Mouse (Mus musculus) forebrain, postnatal 0 days (tissue): ENCODE measurements around the gene Srsf1. TPM values are rescaled to one million over a fixed set of nuclear protein-coding genes. Genes with fewer than 3 reads are reported as not detected.

ENCODE experiments used
- ATAC-seq: fragments of 200-750 bp; cut with Nextera tagmentation; 2 replicates; pipeline ENCODE4 v1.8.0; 2017; ENCODE audit warnings: mild to moderate bottlenecking, moderate library complexity
- DNase-seq: peaks from one replicate; pipeline ENCODE4 v3.0.0-alpha.2; 2015
- H3K27ac ChIP-seq: fragments of 300-500 bp; sonication (generic); 2 replicates; pipeline ENCODE4 v1.5.1; 2014; ENCODE audit warnings: low read depth, mild to moderate bottlenecking, antibody characterized with exemption, low read length, moderate library complexity, mixed read lengths
- H3K27me3 ChIP-seq: fragments of 300-500 bp; sonication (generic); 2 replicates; pipeline ENCODE4 v1.6.1; 2014; ENCODE audit warnings: mild to moderate bottlenecking, low read length, mixed read lengths; ENCODE audit not compliant: insufficient read depth
- H3K36me3 ChIP-seq: fragments of 300-500 bp; sonication (generic); 2 replicates; pipeline ENCODE4 v1.6.1; 2014; ENCODE audit warnings: mild to moderate bottlenecking, moderate library complexity; ENCODE audit not compliant: insufficient read depth
- H3K4me1 ChIP-seq: fragments of 300-500 bp; sonication (generic); 2 replicates; pipeline ENCODE4 v1.6.1; 2014; ENCODE audit warnings: antibody characterized with exemption; ENCODE audit not compliant: insufficient read depth
- H3K4me2 ChIP-seq: fragments of 300-500 bp; sonication (generic); 2 replicates; pipeline ENCODE4 v1.6.1; 2014; ENCODE audit warnings: low read depth, mild to moderate bottlenecking, moderate library complexity
- H3K4me3 ChIP-seq: fragments of 300-500 bp; sonication (generic); 2 replicates; pipeline ENCODE4 v1.5.1; 2014; ENCODE audit warnings: low read depth, low read length, mixed read lengths
- H3K9ac ChIP-seq: fragments of 300-500 bp; sonication (generic); 2 replicates; pipeline ENCODE4 v1.6.1; 2014; ENCODE audit warnings: mild to moderate bottlenecking
- H3K9me3 ChIP-seq: fragments of 300-500 bp; sonication (generic); 2 replicates; pipeline ENCODE4 v1.6.1; 2016; ENCODE audit warnings: low read length
- CTCF ChIP-seq: sonication (generic); IDR thresholded peaks from 2 replicates; pipeline ENCODE4 v1.5.1; 2016; ENCODE audit warnings: antibody characterized with exemption, control low read depth, low read depth
- WGBS: fragments of 180-500 bp; shearing (Covaris S2); extraction: QIAGEN DNeasy Blood & Tissue Kit; methylation state at CpG from one replicate; pipeline ENCODE4 v1.1.7; 2014; 5-methylcytosine and 5-hydroxymethylcytosine counted together
- polyA plus RNA-seq: library from polyadenylated mRNA; unstranded; fragments of >200 nt; fragmentation: Nextera tagmentation; extraction: Ambion mirVana; gene quantifications from 2 replicates; pipeline ENCODE4 v1.2.1, GENCODE M21; 2015
- total RNA-seq: library from RNA; depleted of rRNA; stranded (reverse); fragments of >200 nt; gene quantifications from 2 replicates; pipeline ENCODE4 v1.2.3, GENCODE M21; 2014; rRNA removed

The Srsf1 gene
- total RNA-seq, result 282 and 390 TPM in 2 replicates
- 103 and 121 TPM in 2 replicates for polyA plus RNA-seq

GRCm38 (mm10) chr11:88046944-88047794, at the start of gene Srsf1:
Srsf1 (plus strand) TSS chr11:88047373.
- peak within 1 kb of the TSS; percentile 98 for H3K4me3 ChIP-seq
- peak within 1 kb of the TSS; percentile 99 for H3K27ac ChIP-seq
- peaks cover 2% of the 10 kb centered on the region; the same call in 1 of the 2 replicates for H3K36me3 ChIP-seq
- peak; percentile 95 for ATAC-seq
- no peak for TF ChIP-seq CTCF
- WGBS, result 2% methylated on average over 54 of the region's 60 CpGs
- peaks cover 13% of the 10 kb centered on the region for H3K4me1 ChIP-seq
- no peaks in the 10 kb centered on the region for H3K27me3 ChIP-seq
- H3K4me2 ChIP-seq, result peak within 1 kb of the TSS; percentile 56
- peak within 1 kb of the TSS; percentile 98 for H3K9ac ChIP-seq
- DNase-seq, result peak; percentile 100
- H3K9me3 ChIP-seq, result no peaks in the 10 kb centered on the region

GRCm38 (mm10) chr11:87999751-88000150, 47.4 kb upstream of the Srsf1 start:
- Histone ChIP-seq H3K4me2 (no peak overlapping the region), H3K4me3 (no peak overlapping the region), H3K27me3 (no peaks in the 10 kb centered on the region), H3K9me3 (no peaks in the 10 kb centered on the region), H3K27ac (no peak overlapping the region), H3K9ac (no peak overlapping the region), H3K4me1 (no peaks in the 10 kb centered on the region), H3K36me3 (no peaks in the 10 kb centered on the region)
- DNase-seq (no peak), ATAC-seq (no peak)
- 92% methylated on average over 5 of the region's 5 CpGs for WGBS
- 0 out of 2 replicates have a peak, but pooled peaks have one; percentile 8 for TF ChIP-seq CTCF

- Histone ChIP-seq H3K36me3 (no peaks in the 10 kb centered on the region), H3K4me1 (no peaks in the 10 kb centered on the region), H3K4me2 (no peak overlapping the region), H3K27ac (no peak overlapping the region), H3K4me3 (no peak overlapping the region), H3K27me3 (no peaks in the 10 kb centered on the region), H3K9ac (no peak overlapping the region), H3K9me3 (no peaks in the 10 kb centered on the region)
- no peak for TF ChIP-seq CTCF
- WGBS, result 74% methylated on average over 4 of the region's 4 CpGs
- DNase-seq (no peak), ATAC-seq (no peak)
These were observed 44.4 kb upstream of the Srsf1 start for GRCm38 (mm10) chr11:88002738-88003137.

- no peak for DNase-seq
- Histone ChIP-seq H3K4me3 (no peak overlapping the region), H3K9ac (no peak overlapping the region), H3K36me3 (no peaks in the 10 kb centered on the region), H3K27me3 (no peaks in the 10 kb centered on the region), H3K27ac (no peak overlapping the region), H3K9me3 (no peaks in the 10 kb centered on the region), H3K4me1 (peaks cover 3% of the 10 kb centered on the region; the same call in 1 of the 2 replicates), H3K4me2 (no peak overlapping the region)
- TF ChIP-seq CTCF, result no peak
- ATAC-seq, result no peak
- 67% methylated on average over 2 of the region's 2 CpGs for WGBS
These were observed 43.0 kb upstream of the Srsf1 start for GRCm38 (mm10) chr11:88004123-88004522.

- no peaks in the 10 kb centered on the region for H3K27me3 ChIP-seq
- peak; percentile 46 for DNase-seq
These were observed 38.5 kb upstream of the Srsf1 start for GRCm38 (mm10) chr11:88008641-88009040.

GRCm38 (mm10) chr11:88009542-88010190, 37.5 kb upstream of the Srsf1 start:
- no peak for TF ChIP-seq CTCF
- Histone ChIP-seq H3K4me2 (peak overlapping the region; percentile 44), H3K4me1 (peaks cover 15% of the 10 kb centered on the region), H3K27me3 (no peaks in the 10 kb centered on the region), H3K4me3 (peak overlapping the region; percentile 7; the same call in 1 of the 2 replicates), H3K36me3 (no peaks in the 10 kb centered on the region), H3K27ac (peak overlapping the region; percentile 66), H3K9me3 (no peaks in the 10 kb centered on the region), H3K9ac (peak overlapping the region; percentile 43)
- ATAC-seq (peak; percentile 87), DNase-seq (peak; percentile 83)
- 12% methylated on average over 16 of the region's 16 CpGs for WGBS

More at GRCm38 (mm10) chr11:88008641-88009040, 38.5 kb upstream of the Srsf1 start:
- Histone ChIP-seq H3K27ac (no peak overlapping the region), H3K9ac (no peak overlapping the region), H3K4me1 (peaks cover 15% of the 10 kb centered on the region), H3K4me3 (no peak overlapping the region), H3K36me3 (no peaks in the 10 kb centered on the region), H3K4me2 (no peak overlapping the region), H3K9me3 (no peaks in the 10 kb centered on the region)
- ATAC-seq, result peak; percentile 40; the same call in 1 of the 2 replicates
- TF ChIP-seq CTCF, result no peak
- WGBS, result 42% methylated on average over 1 of the region's 1 CpGs
